Comparison of ENCODE assay signal across 8 mouse cellular contexts in the genomic region with DNA sequence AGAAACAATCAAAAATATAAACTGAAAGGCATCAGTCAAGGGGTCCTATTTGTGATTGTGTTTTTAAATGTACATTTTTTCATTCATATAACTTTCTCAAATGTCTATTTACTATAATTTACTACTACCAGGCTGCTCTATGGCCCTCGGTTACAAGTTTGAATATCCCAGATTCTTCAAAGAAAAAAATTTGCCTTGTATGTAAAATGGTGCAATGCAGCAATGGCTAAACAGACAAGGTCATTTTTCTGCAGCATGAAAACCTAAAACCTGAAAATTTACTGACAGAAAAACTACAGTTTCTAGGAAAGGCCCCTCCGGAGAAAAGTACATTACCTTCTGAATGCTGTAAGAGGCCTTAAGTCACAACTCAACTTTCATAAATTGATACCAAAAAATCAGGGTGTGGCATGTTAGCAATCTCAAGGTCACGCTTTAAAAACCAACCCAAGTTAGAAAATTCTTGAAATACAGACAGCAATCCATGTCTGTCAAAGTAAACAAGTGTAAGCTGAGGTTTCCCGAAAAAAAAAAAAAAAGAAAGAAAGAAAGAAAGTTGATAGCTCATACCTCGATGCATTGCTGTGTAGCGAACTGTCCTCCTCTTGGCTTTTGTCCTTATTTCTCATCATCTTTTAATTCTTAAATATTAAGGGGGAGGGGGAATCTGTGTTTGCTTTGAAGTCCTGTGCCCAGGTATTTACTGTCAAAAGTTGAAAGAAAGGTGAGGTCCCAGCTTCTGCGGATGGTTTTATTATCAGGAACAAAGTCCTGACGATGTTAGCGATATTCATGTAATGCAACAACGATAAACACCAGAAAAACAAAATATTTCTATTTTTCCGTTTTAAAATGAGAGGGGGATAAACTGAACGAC. TPM values are rescaled to one million over a fixed set of nuclear protein-coding genes. Genes with fewer than 3 reads are reported as not detected.
DNase-seq lines count a peak whose midpoint lies in the region; ATAC-seq lines count a peak whose summit lies in the region.

No protein-coding gene starts in this region.

- H3K4me2 ChIP-seq in kidney, embryonic 16.5 days (replicated peaks; ENCODE audit: low read depth, low read length) = peak overlapping the region; percentile 56
- peak overlapping the region; percentile 53 for H3K4me2 ChIP-seq in hindbrain, embryonic 12.5 days (replicated peaks)
- H3K4me2 ChIP-seq in midbrain, embryonic 15.5 days = peak overlapping the region; percentile 64

- WGBS in kidney, embryonic 16.5 days = under 1% methylated on average over 12 of the region's 12 CpGs
- WGBS in hindbrain, embryonic 12.5 days = 4% methylated on average over 12 of the region's 12 CpGs
- WGBS in midbrain, embryonic 15.5 days = under 1% methylated on average over 12 of the region's 12 CpGs

- peaks cover 13% of the 10 kb centered on the region for H3K4me1 ChIP-seq in kidney, embryonic 16.5 days (ENCODE audit: insufficient read depth, low read length)
- peaks cover 15% of the 10 kb centered on the region for H3K4me1 ChIP-seq in hindbrain, embryonic 12.5 days
- H3K4me1 ChIP-seq in midbrain, embryonic 15.5 days = peaks cover 18% of the 10 kb centered on the region

- no peaks in the 10 kb centered on the region for H3K27me3 ChIP-seq in kidney, embryonic 16.5 days (ENCODE audit: insufficient read depth, low read length)
- H3K27me3 ChIP-seq in hindbrain, embryonic 12.5 days = no peaks in the 10 kb centered on the region
- H3K27me3 ChIP-seq in midbrain, embryonic 15.5 days (replicated peaks) = no peaks in the 10 kb centered on the region

- H3K36me3 ChIP-seq in kidney, embryonic 16.5 days (ENCODE audit: insufficient read depth, low read length) = peaks cover 6% of the 10 kb centered on the region
- peaks cover 5% of the 10 kb centered on the region; the same call in 1 of the 2 replicates for H3K36me3 ChIP-seq in hindbrain, embryonic 12.5 days
- 0 out of 2 replicates have a peak, but pooled peaks cover 3% of the 10 kb centered on the region for H3K36me3 ChIP-seq in midbrain, embryonic 15.5 days (replicated peaks)

- H3K9me3 ChIP-seq in kidney, embryonic 16.5 days (ENCODE audit: low read length) = no peaks in the 10 kb centered on the region
- no peaks in the 10 kb centered on the region for H3K9me3 ChIP-seq in hindbrain, embryonic 12.5 days (replicated peaks)
- H3K9me3 ChIP-seq in midbrain, embryonic 15.5 days = no peaks in the 10 kb centered on the region

- DNase-seq in kidney, postnatal 10 days = no peak
- peak; percentile 49 for DNase-seq in adipocyte (ENCODE audit: low spot score)
- no peak for DNase-seq in layer of hippocampus, adult 8-10 months (ENCODE audit: low spot score in 2 of 2)
- no peak for DNase-seq in lung, postnatal 14 days

- peak overlapping the region; percentile 86 for H3K9ac ChIP-seq in kidney, embryonic 16.5 days (replicated peaks; ENCODE audit: low read length)
- H3K9ac ChIP-seq in hindbrain, embryonic 12.5 days = peak overlapping the region; percentile 67
- H3K9ac ChIP-seq in midbrain, embryonic 15.5 days = peak overlapping the region; percentile 55

- H3K4me3 ChIP-seq in kidney, embryonic 16.5 days (ENCODE audit: low read length) = peak overlapping the region; percentile 87
- H3K4me3 ChIP-seq in hindbrain, embryonic 12.5 days = peak overlapping the region; percentile 64
- H3K4me3 ChIP-seq in midbrain, embryonic 15.5 days = peak overlapping the region; percentile 62

- no peak for ATAC-seq in kidney, embryonic 16.5 days (ENCODE audit: low FRiP score, low TSS enrichment)
- ATAC-seq in hindbrain, embryonic 12.5 days (ENCODE audit: low FRiP score) = no peak
- ATAC-seq in midbrain, embryonic 15.5 days (replicated peaks) = no peak
- ATAC-seq in monocyte, adult 5-6 weeks (replicated peaks; ENCODE audit: insufficient number of reproducible peaks, low FRiP score, low TSS enrichment, poor library complexity, severe bottlenecking) = no peak

- H3K27ac ChIP-seq in kidney, embryonic 16.5 days (ENCODE audit: low read length) = peak overlapping the region; percentile 92
- peak overlapping the region; percentile 67 for H3K27ac ChIP-seq in hindbrain, embryonic 12.5 days
- peak overlapping the region; percentile 75 for H3K27ac ChIP-seq in midbrain, embryonic 15.5 days

RNA-seq across cellular contexts. Expression of a gene that starts 1.2 kb away (rescaled TPM):
- polyA plus RNA-seq in kidney, embryonic 16.5 days (2015; fragmentation: Nextera tagmentation; extraction: Ambion mirVana) = 45.3 and 59.0 TPM in 2 replicates
- polyA plus RNA-seq in hindbrain, embryonic 12.5 days (2016; fragmentation: Nextera tagmentation; extraction: Ambion mirVana) = 63.6 and 67.9 TPM in 2 replicates
- polyA plus RNA-seq in midbrain, embryonic 15.5 days (2015; fragmentation: Nextera tagmentation; extraction: Ambion mirVana) = 48.6 and 52.4 TPM in 2 replicates
- 10 to 100 TPM; 42.5 to 70.6 (median 55.4) TPM for total RNA-seq in layer of hippocampus, adult 8-10 months (2022)
- total RNA-seq in monocyte, adult 5-6 weeks (2017) = 241 to 361 TPM (median 252 TPM) in 3 replicates
